Mouse (Mus musculus) CH12.LX (cell line): Measurements from ENCODE around the gene Stard13.

Experiments used
- CTCF ChIP-seq, 2 experiments: IDR thresholded peaks in 1 of 2; conservative IDR thresholded peaks in 1 of 2; 2 replicates each; pipeline ENCODE4 v1.5.1; 2011 to 2012; ENCODE audit warnings: low read depth in 2 of 2, low read length in 2 of 2, improper control_type of control experiment in 1 of 2, inconsistent platforms in 1 of 2, mild to moderate bottlenecking in 1 of 2, moderate library complexity in 1 of 2
- POLR2A ChIP-seq: IDR thresholded peaks from 2 replicates; pipeline ENCODE4 v1.6.1; 2011; ENCODE audit warnings: low read depth, mild to moderate bottlenecking, improper control_type of control experiment, low read length
- POLR2AphosphoS2 ChIP-seq: IDR thresholded peaks from 2 replicates; pipeline ENCODE4 v1.6.1; 2011; ENCODE audit warnings: low read depth, low read length, improper control_type of control experiment

- TF ChIP-seq POLR2AphosphoS2 (no peak), CTCF (conservative IDR thresholded peaks at IDR 0.05 in 1 of 2, IDR thresholded peaks at IDR 0.05 in 1 of 2; ENCODE audit: low read depth in 2 of 2, low read length in 2 of 2) (no peak), POLR2A (no peak)
These were observed 147.9 kb downstream of the Stard13 start for GRCm38 (mm10) chr5:151085749-151086148.
